Mouse (Mus musculus): ENCODE measurements around the gene Ep300. TPM values are rescaled to one million over a fixed set of nuclear protein-coding genes. Genes with fewer than 3 reads are reported as not detected.

Ep300 gene
- polyA plus RNA-seq, 1 experiment from 2014 or later: 19.5 TPM

- no peak for ATAC-seq (ENCODE audit: low FRiP score, low read depth)
- Histone ChIP-seq H3K36me3 (peaks cover 39% of the 10 kb centered on the region), H3K9me3 (no peaks in the 10 kb centered on the region), H3K4me3 (no peak overlapping the region), H3K27ac (replicated peaks) (no peak overlapping the region), H3K4me1 (replicated peaks) (0 out of 2 replicates have a peak, but pooled peaks cover 9% of the 10 kb centered on the region), H3K27me3 (no peaks in the 10 kb centered on the region), H3K4me2 (no peak overlapping the region), H3K9ac (no peak overlapping the region)
- WGBS: 89% methylated on average over 1 of the region's 1 CpGs
These were observed 21.5 kb downstream of the Ep300 start for GRCm38 (mm10) chr15:81606634-81607033.

- 87% methylated on average over 8 of the region's 8 CpGs for WGBS
- no peak overlapping the region for H3K4me3 ChIP-seq
- H3K4me1 ChIP-seq (replicated peaks): no peaks in the 10 kb centered on the region
- H3K27ac ChIP-seq (replicated peaks): no peak overlapping the region
- ATAC-seq (ENCODE audit: low FRiP score, low read depth): no peak
- no peaks in the 10 kb centered on the region for H3K9me3 ChIP-seq
- H3K4me2 ChIP-seq: no peak overlapping the region
- no peak overlapping the region for H3K9ac ChIP-seq
- H3K36me3 ChIP-seq: peaks cover 64% of the 10 kb centered on the region
- no peaks in the 10 kb centered on the region for H3K27me3 ChIP-seq
These were observed 64.6 kb downstream of the Ep300 start for GRCm38 (mm10) chr15:81649516-81650455.

- ATAC-seq (ENCODE audit: low FRiP score, low read depth): no peak
- Histone ChIP-seq H3K27ac (replicated peaks) (no peak overlapping the region), H3K4me1 (replicated peaks) (no peaks in the 10 kb centered on the region), H3K36me3 (peaks cover 56% of the 10 kb centered on the region), H3K27me3 (no peaks in the 10 kb centered on the region), H3K4me2 (no peak overlapping the region), H3K4me3 (no peak overlapping the region), H3K9ac (no peak overlapping the region), H3K9me3 (no peaks in the 10 kb centered on the region)
- WGBS: 80% methylated on average over 7 of the region's 7 CpGs
These were observed 65.5 kb downstream of the Ep300 start for GRCm38 (mm10) chr15:81650636-81651035.

GRCm38 (mm10) chr15:81661701-81662100 is 76.5 kb downstream of the Ep300 start:
- H3K9ac ChIP-seq: no peak overlapping the region
- WGBS: 88% methylated on average over 2 of the region's 2 CpGs
- no peak overlapping the region for H3K27ac ChIP-seq (replicated peaks)
- H3K4me1 ChIP-seq (replicated peaks): peaks cover 11% of the 10 kb centered on the region
- no peaks in the 10 kb centered on the region for H3K27me3 ChIP-seq
- H3K4me2 ChIP-seq: no peak overlapping the region
- no peaks in the 10 kb centered on the region for H3K9me3 ChIP-seq
- H3K4me3 ChIP-seq: no peak overlapping the region
- no peaks in the 10 kb centered on the region for H3K36me3 ChIP-seq
- ATAC-seq (ENCODE audit: low FRiP score, low read depth): no peak

GRCm38 (mm10) chr15:81663281-81663680 is 78.1 kb downstream of the Ep300 start:
- peak overlapping the region; percentile 71 for H3K4me2 ChIP-seq
- H3K27ac ChIP-seq (replicated peaks): no peak overlapping the region
- H3K27me3 ChIP-seq: no peaks in the 10 kb centered on the region
- peak overlapping the region; percentile 82 for H3K4me3 ChIP-seq
- peaks cover 14% of the 10 kb centered on the region for H3K36me3 ChIP-seq
- H3K4me1 ChIP-seq (replicated peaks): peaks cover 11% of the 10 kb centered on the region
- peak overlapping the region; percentile 62; the same call in 1 of the 2 replicates for H3K9ac ChIP-seq
- no peak; the same call in 1 of the 2 replicates for ATAC-seq (ENCODE audit: low FRiP score, low read depth)
- no peaks in the 10 kb centered on the region for H3K9me3 ChIP-seq
- 69% methylated on average over 10 of the region's 10 CpGs for WGBS

GRCm38 (mm10) chr15:81663697-81664561 is 78.8 kb downstream of the Ep300 start, which contains the start of gene L3mbtl2:
Gene L3mbtl2, plus strand, starts transcription at chr15:81663889.
- under 1% methylated on average over 55 of the region's 55 CpGs for WGBS
- H3K9me3 ChIP-seq: no peaks in the 10 kb centered on the region
- H3K4me1 ChIP-seq (replicated peaks): peaks cover 11% of the 10 kb centered on the region
- peak within 1 kb of the TSS; percentile 62 for H3K9ac ChIP-seq
- H3K4me2 ChIP-seq: peak within 1 kb of the TSS; percentile 71
- H3K27me3 ChIP-seq: no peaks in the 10 kb centered on the region
- H3K4me3 ChIP-seq: peak within 1 kb of the TSS; percentile 82
- H3K27ac ChIP-seq (replicated peaks): peak within 1 kb of the TSS; percentile 74
- peak; percentile 99 for ATAC-seq (ENCODE audit: low FRiP score, low read depth)
- peaks cover 21% of the 10 kb centered on the region for H3K36me3 ChIP-seq

GRCm38 (mm10) chr15:81666957-81667356 is 81.8 kb downstream of the Ep300 start:
- Histone ChIP-seq H3K27me3 (no peaks in the 10 kb centered on the region), H3K4me2 (no peak overlapping the region), H3K4me1 (replicated peaks) (peaks cover 11% of the 10 kb centered on the region), H3K4me3 (no peak overlapping the region), H3K36me3 (peaks cover 39% of the 10 kb centered on the region), H3K9me3 (no peaks in the 10 kb centered on the region), H3K9ac (no peak overlapping the region), H3K27ac (replicated peaks) (no peak overlapping the region)
- no peak for ATAC-seq (ENCODE audit: low FRiP score, low read depth)
- WGBS: 90% methylated on average over 10 of the region's 10 CpGs

- no peak overlapping the region for H3K4me3 ChIP-seq
- ATAC-seq (ENCODE audit: low FRiP score, low read depth): no peak; the same call in 1 of the 2 replicates
These were observed 85.1 kb downstream of the Ep300 start for GRCm38 (mm10) chr15:81670231-81670640.

GRCm38 (mm10) chr15:81676637-81677036 is 91.5 kb downstream of the Ep300 start:
- no peaks in the 10 kb centered on the region for H3K4me1 ChIP-seq (replicated peaks)
- H3K27ac ChIP-seq (replicated peaks): no peak overlapping the region
- 89% methylated on average over 3 of the region's 3 CpGs for WGBS
- H3K27me3 ChIP-seq: no peaks in the 10 kb centered on the region
- H3K4me2 ChIP-seq: no peak overlapping the region
- peaks cover 26% of the 10 kb centered on the region for H3K36me3 ChIP-seq
- ATAC-seq (ENCODE audit: low FRiP score, low read depth): no peak
- no peak overlapping the region for H3K4me3 ChIP-seq
- H3K9me3 ChIP-seq: no peaks in the 10 kb centered on the region
- H3K9ac ChIP-seq: no peak overlapping the region

More at GRCm38 (mm10) chr15:81670231-81670640, 85.1 kb downstream of the Ep300 start:
- 88% methylated on average over 4 of the region's 4 CpGs for WGBS
- peaks cover 48% of the 10 kb centered on the region for H3K36me3 ChIP-seq
- no peaks in the 10 kb centered on the region for H3K9me3 ChIP-seq
- H3K27me3 ChIP-seq: no peaks in the 10 kb centered on the region
- H3K4me2 ChIP-seq: no peak overlapping the region
- peaks cover 4% of the 10 kb centered on the region for H3K4me1 ChIP-seq (replicated peaks)
- H3K27ac ChIP-seq (replicated peaks): no peak overlapping the region
- no peak overlapping the region for H3K9ac ChIP-seq

GRCm38 (mm10) chr15:81680301-81680805 is 95.2 kb downstream of the Ep300 start:
- Histone ChIP-seq H3K9me3 (no peaks in the 10 kb centered on the region), H3K4me1 (replicated peaks) (no peaks in the 10 kb centered on the region), H3K9ac (no peak overlapping the region), H3K4me3 (no peak overlapping the region), H3K4me2 (no peak overlapping the region), H3K27ac (replicated peaks) (no peak overlapping the region), H3K36me3 (peaks cover 44% of the 10 kb centered on the region), H3K27me3 (no peaks in the 10 kb centered on the region)
- ATAC-seq (ENCODE audit: low FRiP score, low read depth): no peak
- WGBS: 91% methylated on average over 4 of the region's 4 CpGs

- no peaks in the 10 kb centered on the region for H3K9me3 ChIP-seq
- 4% methylated on average over 41 of the region's 41 CpGs for WGBS
- peaks cover 25% of the 10 kb centered on the region for H3K27me3 ChIP-seq
- peak overlapping the region; percentile 72 for H3K27ac ChIP-seq (replicated peaks)
- peaks cover 32% of the 10 kb centered on the region for H3K4me1 ChIP-seq (replicated peaks)
- peak overlapping the region; percentile 82 for H3K9ac ChIP-seq
- 0 out of 2 replicates have a peak, but pooled peaks cover 4% of the 10 kb centered on the region for H3K36me3 ChIP-seq
- peak overlapping the region; percentile 51 for H3K4me3 ChIP-seq
- ATAC-seq (ENCODE audit: low FRiP score, low read depth): no peak; the same call in 1 of the 2 replicates
- H3K4me2 ChIP-seq: peak overlapping the region; percentile 87
These were observed 108.3 kb downstream of the Ep300 start for GRCm38 (mm10) chr15:81693366-81693966.
